Mouse (Mus musculus) midbrain, embryonic 10.5 days (tissue): Measurements from ENCODE around the gene Armc9. TPM values are rescaled to one million over a fixed set of nuclear protein-coding genes. Genes with fewer than 3 reads are reported as not detected.
A peak's percentile ranks its signal among the peaks of the same experiment; 100 is the strongest.

ENCODE experiments used
- DNase-seq: peaks from one replicate; pipeline ENCODE4 v3.0.0-alpha.2; 2017; ENCODE audit warnings: low spot score
- H3K27ac ChIP-seq: fragments of 300-500 bp; sonication (generic); replicated peaks from 2 replicates; pipeline ENCODE4 v1.5.1; 2016; ENCODE audit warnings: mild to moderate bottlenecking
- H3K27me3 ChIP-seq: fragments of 300-500 bp; sonication (generic); 2 replicates; pipeline ENCODE4 v1.6.1; 2016; ENCODE audit warnings: low read depth, mild to moderate bottlenecking; ENCODE audit not compliant: poor library complexity, severe bottlenecking
- H3K36me3 ChIP-seq: fragments of 300-500 bp; sonication (generic); 2 replicates; pipeline ENCODE4 v1.6.1; 2016; ENCODE audit warnings: mild to moderate bottlenecking, moderate library complexity
- H3K4me1 ChIP-seq: fragments of 300-500 bp; sonication (generic); 2 replicates; pipeline ENCODE4 v1.6.1; 2016
- H3K4me3 ChIP-seq: fragments of 300-500 bp; sonication (generic); 2 replicates; pipeline ENCODE4 v1.5.1; 2016; ENCODE audit warnings: mild to moderate bottlenecking, moderate library complexity
- H3K9me3 ChIP-seq: fragments of 300-500 bp; sonication (generic); replicated peaks from 2 replicates; pipeline ENCODE4 v1.6.1; 2016; ENCODE audit warnings: mild to moderate bottlenecking
- WGBS: fragments of 180-500 bp; shearing (Covaris S2); methylation state at CpG from one replicate; pipeline ENCODE4 v1.1.7; 2016; 5-methylcytosine and 5-hydroxymethylcytosine counted together
- polyA plus RNA-seq: library from polyadenylated mRNA; unstranded; fragments of >200 nt; fragmentation: Nextera tagmentation; extraction: Ambion mirVana; gene quantifications from 2 replicates; pipeline ENCODE4 v1.2.1, GENCODE M21; 2016

The Armc9 gene
- polyA plus RNA-seq, 1 experiment from 2014 or later, result 41.3 TPM

DNA sequence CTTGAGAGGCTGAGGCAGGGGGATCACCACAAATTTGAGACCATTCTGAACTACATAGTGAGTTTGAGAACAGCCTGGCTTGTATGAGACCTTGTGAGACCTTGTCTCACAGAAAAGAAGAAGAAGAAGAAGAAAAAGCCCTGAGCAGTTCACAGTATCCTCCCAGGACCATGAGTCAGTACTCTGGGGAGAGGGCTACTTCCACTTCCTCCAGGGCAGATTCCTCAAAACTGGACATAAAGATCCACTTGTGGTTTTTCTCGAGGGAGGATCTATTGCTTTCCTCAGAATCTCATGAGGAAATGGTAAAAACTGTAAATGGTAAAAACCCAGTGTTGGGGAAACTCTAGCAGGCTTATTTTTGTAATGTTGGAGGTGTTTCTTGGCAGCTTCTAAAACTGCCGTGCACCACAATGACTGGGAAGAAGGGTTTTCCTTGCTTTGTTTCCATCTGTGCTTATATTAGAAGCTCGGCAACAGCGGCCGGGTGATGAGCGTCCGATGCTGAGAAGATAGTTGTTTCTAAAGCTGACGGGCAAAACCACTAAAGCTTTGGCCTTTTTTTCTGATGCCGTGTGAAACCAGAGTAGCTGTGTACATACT is 48.1 kb downstream of the Armc9 start:
- 94% methylated on average over 9 of the region's 9 CpGs for WGBS
- Histone ChIP-seq H3K27ac (no peak overlapping the region), H3K4me1 (peaks cover 6% of the 10 kb centered on the region), H3K4me3 (no peak overlapping the region), H3K36me3 (peaks cover 91% of the 10 kb centered on the region), H3K9me3 (no peaks in the 10 kb centered on the region), H3K27me3 (no peaks in the 10 kb centered on the region)
- no peak for DNase-seq

- Histone ChIP-seq H3K9me3 (no peaks in the 10 kb centered on the region), H3K4me1 (no peaks in the 10 kb centered on the region), H3K36me3 (peaks cover 69% of the 10 kb centered on the region), H3K4me3 (no peak overlapping the region), H3K27ac (no peak overlapping the region), H3K27me3 (no peaks in the 10 kb centered on the region)
- 81% methylated on average over 7 of the region's 7 CpGs for WGBS
- no peak for DNase-seq
These were observed 56.1 kb downstream of the Armc9 start for GRCm38 (mm10) chr1:86210676-86211075.

DNA sequence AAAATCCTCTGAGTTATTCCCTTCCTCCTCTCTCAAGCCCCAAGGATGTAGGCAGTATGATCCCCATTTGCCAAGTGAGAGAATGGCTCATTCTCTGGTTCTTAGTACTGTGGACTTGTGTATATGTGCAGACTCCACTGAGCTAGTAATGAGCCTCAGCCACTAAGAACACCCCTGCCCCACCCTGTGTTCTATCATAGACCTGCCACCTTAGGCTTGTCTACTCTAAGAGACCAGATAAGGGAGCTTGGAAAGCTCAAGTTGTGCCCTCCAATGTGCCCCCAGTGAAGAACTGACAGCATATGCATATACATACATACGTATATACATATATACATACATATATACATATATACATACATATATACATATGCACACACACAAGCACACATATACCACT is 56.9 kb downstream of the Armc9 start:
- H3K4me1 ChIP-seq, result no peaks in the 10 kb centered on the region
- no peak for DNase-seq
- H3K4me3 ChIP-seq, result no peak overlapping the region
- no peaks in the 10 kb centered on the region for H3K27me3 ChIP-seq
- peaks cover 71% of the 10 kb centered on the region for H3K36me3 ChIP-seq
- H3K27ac ChIP-seq, result no peak overlapping the region
- no peaks in the 10 kb centered on the region for H3K9me3 ChIP-seq
- 90% methylated on average over 1 of the region's 1 CpGs for WGBS

DNA sequence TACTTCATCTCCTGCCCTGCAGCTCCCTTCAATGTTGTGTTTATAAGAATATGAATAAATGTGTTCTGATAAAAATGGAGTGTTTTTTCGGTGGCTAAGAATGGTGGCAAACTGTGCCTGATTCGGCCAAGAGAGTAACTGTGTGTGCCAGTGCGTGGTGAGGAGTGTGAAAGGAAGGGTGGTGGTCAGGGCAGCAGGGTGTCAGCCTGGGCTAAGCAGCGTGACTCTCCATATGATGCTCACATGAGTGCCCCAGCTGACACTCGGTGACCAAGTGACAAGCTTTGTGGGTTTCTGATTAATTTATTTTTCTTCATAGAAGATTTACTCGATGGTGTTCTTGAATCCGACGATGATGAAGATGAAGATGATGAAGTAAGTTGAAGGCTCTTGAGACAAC is 58.2 kb downstream of the Armc9 start:
- H3K9me3 ChIP-seq, result no peaks in the 10 kb centered on the region
- no peak overlapping the region for H3K4me3 ChIP-seq
- no peaks in the 10 kb centered on the region for H3K4me1 ChIP-seq
- H3K27me3 ChIP-seq, result no peaks in the 10 kb centered on the region
- no peak overlapping the region for H3K27ac ChIP-seq
- DNase-seq, result no peak
- 90% methylated on average over 8 of the region's 8 CpGs for WGBS
- H3K36me3 ChIP-seq, result peaks cover 68% of the 10 kb centered on the region

DNA sequence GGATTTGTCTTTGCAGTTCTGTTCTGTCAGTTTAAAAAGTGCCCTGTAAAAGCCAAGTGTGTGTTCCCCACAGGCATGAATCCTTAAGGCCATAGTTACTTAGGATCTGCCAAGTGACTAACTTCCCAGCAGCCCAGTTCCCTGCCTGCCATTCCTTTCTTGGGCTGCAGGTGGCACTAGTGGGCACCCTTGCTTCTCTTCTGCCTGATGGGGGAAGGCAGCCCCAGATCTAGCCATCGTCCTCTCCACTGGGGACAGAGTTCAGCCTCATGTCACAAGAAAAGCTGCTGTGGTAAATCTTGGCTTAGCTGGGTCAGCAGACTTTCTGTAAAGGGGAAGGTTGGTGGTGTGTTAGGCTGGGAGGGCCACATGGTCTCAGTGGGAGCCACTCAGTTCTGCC is 59.6 kb downstream of the Armc9 start:
- H3K4me3 ChIP-seq, result no peak overlapping the region
- no peaks in the 10 kb centered on the region for H3K27me3 ChIP-seq
- H3K36me3 ChIP-seq, result peaks cover 66% of the 10 kb centered on the region
- WGBS, result 7% methylated on average over 1 of the region's 1 CpGs
- H3K27ac ChIP-seq, result no peak overlapping the region
- peak; percentile 79 for DNase-seq
- no peaks in the 10 kb centered on the region for H3K4me1 ChIP-seq
- no peaks in the 10 kb centered on the region for H3K9me3 ChIP-seq

- H3K4me1 ChIP-seq, result no peaks in the 10 kb centered on the region
- WGBS, result 95% methylated on average over 1 of the region's 1 CpGs
- no peak overlapping the region for H3K4me3 ChIP-seq
- H3K27me3 ChIP-seq, result no peaks in the 10 kb centered on the region
- peaks cover 62% of the 10 kb centered on the region for H3K36me3 ChIP-seq
- DNase-seq, result no peak
- no peaks in the 10 kb centered on the region for H3K9me3 ChIP-seq
- no peak overlapping the region for H3K27ac ChIP-seq
These were observed 60.7 kb downstream of the Armc9 start for GRCm38 (mm10) chr1:86215297-86215696.

DNA sequence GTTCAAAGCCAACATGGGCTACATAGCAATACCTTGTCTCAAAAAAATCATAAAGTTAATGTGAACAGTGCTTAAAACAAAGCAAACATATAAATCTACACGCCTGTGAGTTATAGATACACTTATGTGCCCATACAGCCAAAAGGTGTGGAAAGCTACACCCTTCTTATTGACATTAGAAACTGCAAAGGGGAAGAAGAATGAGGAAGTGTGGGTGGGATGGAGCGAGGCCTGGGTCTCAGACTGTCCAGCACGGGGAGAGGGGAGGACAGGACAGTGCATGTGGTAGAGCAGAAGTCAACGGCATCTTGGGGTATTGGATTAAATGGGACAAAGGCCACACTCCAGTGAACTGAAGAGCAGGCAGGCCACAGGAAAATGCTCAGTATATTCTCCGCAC is 61.8 kb downstream of the Armc9 start:
- WGBS, result 89% methylated on average over 5 of the region's 5 CpGs
- H3K27me3 ChIP-seq, result no peaks in the 10 kb centered on the region
- peaks cover 54% of the 10 kb centered on the region for H3K36me3 ChIP-seq
- no peaks in the 10 kb centered on the region for H3K9me3 ChIP-seq
- no peak overlapping the region for H3K4me3 ChIP-seq
- no peak for DNase-seq
- H3K4me1 ChIP-seq, result no peaks in the 10 kb centered on the region
- no peak overlapping the region for H3K27ac ChIP-seq

DNA sequence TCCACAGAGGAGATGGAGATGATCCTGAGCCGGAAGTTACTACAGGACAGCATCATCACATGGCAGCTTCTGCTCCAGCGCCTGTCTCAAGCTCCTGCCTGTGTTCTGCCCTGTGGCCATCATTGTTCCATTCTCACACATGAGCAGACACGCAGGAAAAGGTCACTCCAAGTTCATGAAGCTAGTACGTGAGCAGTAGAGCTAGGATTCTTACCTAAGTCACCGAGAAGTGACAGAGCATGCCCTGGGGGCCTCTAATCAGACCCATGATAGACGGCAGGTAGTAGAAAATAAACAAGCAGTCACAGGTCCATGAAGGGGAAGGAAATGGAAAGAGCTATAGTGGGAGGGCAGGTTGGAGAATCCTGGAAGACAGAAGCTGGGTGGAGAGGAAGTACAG is 63.4 kb downstream of the Armc9 start:
- no peak overlapping the region for H3K27ac ChIP-seq
- no peak for DNase-seq
- H3K36me3 ChIP-seq, result peaks cover 41% of the 10 kb centered on the region
- no peak overlapping the region for H3K4me3 ChIP-seq
- WGBS, result 82% methylated on average over 6 of the region's 6 CpGs
- no peaks in the 10 kb centered on the region for H3K4me1 ChIP-seq
- H3K9me3 ChIP-seq, result no peaks in the 10 kb centered on the region
- H3K27me3 ChIP-seq, result no peaks in the 10 kb centered on the region

DNA sequence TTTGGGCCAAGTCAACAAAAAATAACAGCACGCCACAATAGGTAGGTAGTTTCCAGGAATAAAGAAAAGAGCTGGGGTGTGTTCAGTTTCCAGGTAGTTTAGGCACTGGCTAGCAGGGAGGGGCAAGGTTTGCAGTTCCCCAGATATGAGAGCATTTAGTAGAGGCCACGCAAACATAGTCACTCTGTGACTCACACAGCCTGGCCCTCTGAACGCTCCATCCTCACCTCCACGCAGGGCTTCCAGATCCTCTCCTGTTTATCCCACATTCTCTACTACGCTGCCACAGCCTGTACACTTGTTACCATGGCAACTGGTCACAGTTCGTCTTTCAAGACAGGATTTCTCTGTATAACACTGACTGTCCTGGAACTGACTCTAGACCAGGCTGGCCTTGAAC is 70.6 kb downstream of the Armc9 start:
- no peaks in the 10 kb centered on the region for H3K27me3 ChIP-seq
- no peak overlapping the region for H3K4me3 ChIP-seq
- DNase-seq, result no peak
- WGBS, result 75% methylated on average over 6 of the region's 6 CpGs
- no peaks in the 10 kb centered on the region for H3K36me3 ChIP-seq
- no peak overlapping the region for H3K27ac ChIP-seq
- no peaks in the 10 kb centered on the region for H3K9me3 ChIP-seq
- H3K4me1 ChIP-seq, result peaks cover 2% of the 10 kb centered on the region; the same call in 1 of the 2 replicates

- Histone ChIP-seq H3K27me3 (no peaks in the 10 kb centered on the region), H3K4me1 (peaks cover 2% of the 10 kb centered on the region; the same call in 1 of the 2 replicates), H3K36me3 (no peaks in the 10 kb centered on the region), H3K27ac (no peak overlapping the region), H3K4me3 (no peak overlapping the region), H3K9me3 (no peaks in the 10 kb centered on the region)
- 95% methylated on average over 8 of the region's 8 CpGs for WGBS
- DNase-seq, result no peak
These were observed 74.1 kb downstream of the Armc9 start for GRCm38 (mm10) chr1:86228653-86229052.

DNA sequence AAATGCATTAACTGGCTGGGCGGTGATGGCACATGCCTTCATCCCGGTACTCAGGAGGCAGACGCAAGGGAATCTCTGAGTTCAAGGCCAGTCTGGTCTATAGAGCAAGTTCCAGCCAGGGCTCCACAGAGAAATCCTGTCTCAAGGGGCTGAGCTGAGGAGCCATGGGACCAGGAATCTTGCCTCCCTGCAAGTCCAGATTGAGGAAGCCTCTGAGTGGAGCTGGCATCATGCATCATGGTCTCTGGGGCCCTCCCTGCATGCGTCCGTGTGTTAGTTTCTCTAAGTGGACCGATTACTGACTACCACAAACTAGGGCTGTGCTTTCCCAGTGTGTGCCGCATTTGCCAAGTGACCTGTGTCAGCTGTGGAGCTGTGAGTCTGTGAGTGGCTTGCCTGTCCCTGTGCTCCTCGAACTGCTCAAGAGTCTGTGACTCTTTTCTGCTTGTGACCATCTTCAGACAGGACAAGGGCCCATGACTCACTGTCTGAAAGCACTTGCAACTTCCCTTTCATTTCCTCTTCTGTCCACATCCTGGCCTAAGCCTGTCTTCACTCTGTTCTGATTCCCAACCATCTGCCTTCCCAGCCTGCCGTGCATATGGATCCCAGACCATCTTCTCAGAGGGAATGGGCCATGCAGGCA is 74.7 kb downstream of the Armc9 start:
- WGBS, result 92% methylated on average over 9 of the region's 9 CpGs
- no peaks in the 10 kb centered on the region for H3K9me3 ChIP-seq
- no peaks in the 10 kb centered on the region for H3K27me3 ChIP-seq
- H3K36me3 ChIP-seq, result no peaks in the 10 kb centered on the region
- no peak overlapping the region for H3K4me3 ChIP-seq
- DNase-seq, result no peak
- H3K27ac ChIP-seq, result no peak overlapping the region
- peaks cover 7% of the 10 kb centered on the region; the same call in 1 of the 2 replicates for H3K4me1 ChIP-seq

- DNase-seq, result no peak
- Histone ChIP-seq H3K4me3 (no peak overlapping the region), H3K4me1 (0 out of 2 replicates have a peak, but pooled peaks cover 4% of the 10 kb centered on the region), H3K27ac (no peak overlapping the region), H3K9me3 (no peaks in the 10 kb centered on the region), H3K36me3 (peaks cover 3% of the 10 kb centered on the region; the same call in 1 of the 2 replicates), H3K27me3 (no peaks in the 10 kb centered on the region)
- 92% methylated on average over 5 of the region's 5 CpGs for WGBS
These were observed 78.1 kb downstream of the Armc9 start for GRCm38 (mm10) chr1:86232631-86233030.

DNA sequence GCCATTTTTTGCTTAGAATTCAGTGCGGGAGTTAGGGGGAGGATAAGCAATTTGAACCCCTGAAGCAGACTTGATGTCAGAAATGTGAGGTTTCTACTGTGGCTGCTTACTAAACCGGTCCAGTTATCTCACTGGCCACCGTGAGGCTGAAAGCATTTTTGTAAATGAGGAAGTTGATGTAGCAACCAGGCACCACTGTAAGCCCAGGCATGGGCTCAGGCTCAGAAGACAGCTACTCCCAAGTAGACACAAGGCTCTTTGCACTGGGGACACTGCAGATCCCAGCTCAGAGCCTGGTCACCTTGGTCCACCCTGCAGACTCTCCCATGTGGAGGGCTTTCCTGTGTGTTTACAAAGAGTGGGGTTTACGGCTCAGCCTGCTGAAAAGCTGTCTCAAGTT is 79.2 kb downstream of the Armc9 start:
- no peak for DNase-seq

More for the DNA sequence above, 79.2 kb downstream of the Armc9 start:
- Histone ChIP-seq H3K4me3 (no peak overlapping the region), H3K4me1 (0 out of 2 replicates have a peak, but pooled peaks cover 4% of the 10 kb centered on the region), H3K36me3 (peaks cover 3% of the 10 kb centered on the region; the same call in 1 of the 2 replicates), H3K27me3 (no peaks in the 10 kb centered on the region), H3K27ac (no peak overlapping the region), H3K9me3 (no peaks in the 10 kb centered on the region)
- WGBS, result 88% methylated on average over 4 of the region's 4 CpGs
